Mouse (Mus musculus) E14TG2a.4 (cell line): ENCODE data around the gene Gpsm2.
"Not testable (repeated sequence)": the region's sequence is repeated elsewhere in the genome, so short reads cannot be mapped to it uniquely, and the experiment has no call there.

ENCODE experiments used
- H3K27me3 ChIP-seq: 2 replicates; pipeline ENCODE4 v1.6.1; 2014; ENCODE audit warnings: low read length, control low read depth; ENCODE audit not compliant: insufficient read depth
- H3K36me3 ChIP-seq: 2 replicates; pipeline ENCODE4 v1.6.1; 2014; ENCODE audit warnings: low read length, control low read depth; ENCODE audit not compliant: insufficient read depth
- H3K4me1 ChIP-seq: replicated peaks from 2 replicates; pipeline ENCODE4 v1.6.1; 2014; ENCODE audit warnings: low read depth, low read length, control low read depth
- H3K4me3 ChIP-seq: replicated peaks from 2 replicates; pipeline ENCODE4 v1.5.1; 2014; ENCODE audit warnings: mild to moderate bottlenecking, low read length
- H3K9me3 ChIP-seq: 2 replicates; pipeline ENCODE4 v1.6.1; 2014; ENCODE audit warnings: low read length, control low read depth
- CTCF ChIP-seq: conservative IDR thresholded peaks from 2 replicates; pipeline ENCODE4 v1.5.1; 2014; ENCODE audit warnings: low read length
- NANOG ChIP-seq: IDR thresholded peaks from 2 replicates; pipeline ENCODE4 v1.6.1; 2014; ENCODE audit warnings: borderline replicate concordance, low read length, mixed read lengths
- POU5F1 ChIP-seq: IDR thresholded peaks from 2 replicates; pipeline ENCODE4 v1.6.1; 2014; ENCODE audit warnings: low read length, borderline replicate concordance

Gpsm2 gene

GRCm38 (mm10) chr3:108658612-108659011, 63.5 kb downstream of the Gpsm2 start:
- peaks cover 16% of the 10 kb centered on the region for H3K4me1 ChIP-seq
- no peak overlapping the region for H3K4me3 ChIP-seq
- H3K9me3 ChIP-seq, result peaks cover 6% of the 10 kb centered on the region; the same call in 1 of the 2 replicates
- H3K36me3 ChIP-seq, result peaks cover 37% of the 10 kb centered on the region
- TF ChIP-seq NANOG (no peak), CTCF (no peak), POU5F1 (no peak)
- no peaks in the 10 kb centered on the region for H3K27me3 ChIP-seq

- no peaks in the 10 kb centered on the region for H3K9me3 ChIP-seq
- H3K4me3 ChIP-seq, result no peak overlapping the region
- 0 out of 2 replicates have a peak, but pooled peaks cover 13% of the 10 kb centered on the region for H3K36me3 ChIP-seq
Observed at GRCm38 (mm10) chr3:108655486-108655885, 66.6 kb downstream of the Gpsm2 start.

GRCm38 (mm10) chr3:108654566-108654965, 67.5 kb downstream of the Gpsm2 start:
- no peak for TF ChIP-seq NANOG
- TF ChIP-seq POU5F1, result no peak
- no peak for TF ChIP-seq CTCF
- H3K27me3 ChIP-seq, result no peaks in the 10 kb centered on the region

More at GRCm38 (mm10) chr3:108655486-108655885, 66.6 kb downstream of the Gpsm2 start:
- peaks cover 29% of the 10 kb centered on the region for H3K4me1 ChIP-seq
- no peaks in the 10 kb centered on the region for H3K27me3 ChIP-seq
- no peak for TF ChIP-seq NANOG
- no peak for TF ChIP-seq POU5F1
- no peak for TF ChIP-seq CTCF

GRCm38 (mm10) chr3:108653710-108654379, 68.3 kb downstream of the Gpsm2 start, which contains the start of gene Clcc1:
TSS of gene Clcc1 (plus strand) at chr3:108653913.
- TF ChIP-seq POU5F1 (no peak), CTCF (no peak), NANOG (no peak)
- H3K36me3 ChIP-seq, result 0 out of 2 replicates have a peak, but pooled peaks cover 10% of the 10 kb centered on the region
- H3K9me3 ChIP-seq, result no peaks in the 10 kb centered on the region
- H3K4me3 ChIP-seq, result peak within 1 kb of the TSS; percentile 89
- peaks cover 25% of the 10 kb centered on the region for H3K4me1 ChIP-seq
- H3K27me3 ChIP-seq, result no peaks in the 10 kb centered on the region

More at GRCm38 (mm10) chr3:108654566-108654965, 67.5 kb downstream of the Gpsm2 start:
- Histone ChIP-seq H3K9me3 (no peaks in the 10 kb centered on the region), H3K4me3 (peak overlapping the region; percentile 89), H3K4me1 (peaks cover 24% of the 10 kb centered on the region), H3K36me3 (0 out of 2 replicates have a peak, but pooled peaks cover 12% of the 10 kb centered on the region)

GRCm38 (mm10) chr3:108652866-108653642, 69.1 kb downstream of the Gpsm2 start:
- Histone ChIP-seq H3K4me1 (peaks cover 33% of the 10 kb centered on the region), H3K4me3 (peak overlapping the region; percentile 89), H3K27me3 (no peaks in the 10 kb centered on the region), H3K36me3 (0 out of 2 replicates have a peak, but pooled peaks cover 5% of the 10 kb centered on the region), H3K9me3 (no peaks in the 10 kb centered on the region)
- TF ChIP-seq NANOG (no peak), POU5F1 (peak; percentile 88)

- not testable (repeated sequence) for H3K9me3 ChIP-seq, H3K4me3 ChIP-seq, H3K27me3 ChIP-seq
- Histone ChIP-seq H3K36me3 (peaks cover 18% of the 10 kb centered on the region), H3K4me1 (peaks cover 51% of the 10 kb centered on the region)
Observed at GRCm38 (mm10) chr3:108647681-108648080, 74.4 kb downstream of the Gpsm2 start.

GRCm38 (mm10) chr3:108646036-108646435, 76.1 kb downstream of the Gpsm2 start:
- Histone ChIP-seq H3K36me3 (peaks cover 18% of the 10 kb centered on the region), H3K27me3 (no peaks in the 10 kb centered on the region), H3K4me3 (no peak overlapping the region), H3K4me1 (peaks cover 43% of the 10 kb centered on the region), H3K9me3 (no peaks in the 10 kb centered on the region)
- TF ChIP-seq NANOG (no peak), CTCF (no peak), POU5F1 (no peak)

GRCm38 (mm10) chr3:108644856-108645255, 77.3 kb downstream of the Gpsm2 start:
- TF ChIP-seq POU5F1, result no peak
- no peak for TF ChIP-seq NANOG
- no peak for TF ChIP-seq CTCF
- Histone ChIP-seq H3K4me3 (no peak overlapping the region), H3K36me3 (peaks cover 18% of the 10 kb centered on the region), H3K27me3 (no peaks in the 10 kb centered on the region), H3K4me1 (peaks cover 43% of the 10 kb centered on the region), H3K9me3 (no peaks in the 10 kb centered on the region)

GRCm38 (mm10) chr3:108640998-108641397, 81.1 kb downstream of the Gpsm2 start:
- no peaks in the 10 kb centered on the region for H3K9me3 ChIP-seq
- no peak overlapping the region for H3K4me3 ChIP-seq
- TF ChIP-seq CTCF, result no peak
- TF ChIP-seq POU5F1, result no peak
- no peak for TF ChIP-seq NANOG
- peaks cover 25% of the 10 kb centered on the region for H3K36me3 ChIP-seq
- peaks cover 13% of the 10 kb centered on the region for H3K4me1 ChIP-seq
- no peaks in the 10 kb centered on the region for H3K27me3 ChIP-seq
